In genomic region chr6:115360776-115361605, GRCm38 (mm10) we compare ENCODE assay signal across 9 mouse cellular contexts. TPM values are rescaled to one million over a fixed set of nuclear protein-coding genes. Genes with fewer than 3 reads are reported as not detected.
A peak's percentile ranks its signal among the peaks of the same experiment; 100 is the strongest.
DNase-seq lines count a peak whose midpoint lies in the region; ATAC-seq lines count a peak whose summit lies in the region.
"Had no signal": no experiment of that assay in that cellular context is flagged by ENCODE, and none has a peak within 500 bp of the region (broad histone marks: within the 10 kb centered on the region; RNA-seq: fewer than 3 reads in every experiment).

TSS of gene Pparg (plus strand) at chr6:115360951.

- H3K4me2 ChIP-seq in embryonic facial prominence, embryonic 11.5 days (ENCODE audit: low read depth, low read length): peak within 1 kb of the TSS; percentile 99
- H3K4me2 ChIP-seq in liver, embryonic 12.5 days: peak within 1 kb of the TSS; percentile 82

- no peak within 1 kb of the TSS for H3K27ac ChIP-seq in embryonic facial prominence, embryonic 11.5 days (replicated peaks; ENCODE audit: low read depth, low read length)
- no peak within 1 kb of the TSS for H3K27ac ChIP-seq in liver, embryonic 12.5 days

- H3K27me3 ChIP-seq in embryonic facial prominence, embryonic 11.5 days (ENCODE audit: control insufficient read depth, insufficient read depth, low read length): peaks cover 17% of the 10 kb centered on the region
- peaks cover 44% of the 10 kb centered on the region for H3K27me3 ChIP-seq in liver, embryonic 12.5 days (replicated peaks)

- ATAC-seq in embryonic facial prominence, embryonic 11.5 days (replicated peaks; ENCODE audit: insufficient number of reproducible peaks, low FRiP score, low TSS enrichment, low read depth): peak; percentile 89
- ATAC-seq in liver, embryonic 12.5 days: peak; percentile 62
- peak; percentile 77 for ATAC-seq in monocyte, adult 5-6 weeks (replicated peaks; ENCODE audit: insufficient number of reproducible peaks, low FRiP score, low TSS enrichment, poor library complexity, severe bottlenecking)

- H3K9me3 ChIP-seq in embryonic facial prominence, embryonic 11.5 days (replicated peaks; ENCODE audit: control insufficient read depth, low read length): peaks cover 5% of the 10 kb centered on the region
- H3K9me3 ChIP-seq in liver, embryonic 12.5 days (replicated peaks): no peaks in the 10 kb centered on the region

- peak within 1 kb of the TSS; percentile 55 for H3K9ac ChIP-seq in embryonic facial prominence, embryonic 11.5 days (replicated peaks; ENCODE audit: low read length)
- H3K9ac ChIP-seq in liver, embryonic 12.5 days: peak within 1 kb of the TSS; percentile 46

- no peaks in the 10 kb centered on the region for H3K36me3 ChIP-seq in embryonic facial prominence, embryonic 11.5 days (replicated peaks; ENCODE audit: control insufficient read depth, insufficient read depth, low read depth, low read length)
- no peaks in the 10 kb centered on the region for H3K36me3 ChIP-seq in liver, embryonic 12.5 days
- H3K36me3 ChIP-seq: G1E had no signal

- H3K4me3 ChIP-seq in embryonic facial prominence, embryonic 11.5 days (ENCODE audit: low read depth, low read length): peak within 1 kb of the TSS; percentile 55
- peak within 1 kb of the TSS; percentile 58 for H3K4me3 ChIP-seq in liver, embryonic 12.5 days

- 1% methylated on average over 69 of the region's 76 CpGs for WGBS in embryonic facial prominence, embryonic 11.5 days
- WGBS in liver, embryonic 12.5 days (ENCODE audit: insufficient replicate concordance): under 1% methylated on average over 69 of the region's 76 CpGs

- no peaks in the 10 kb centered on the region; the same call in 1 of the 2 replicates for H3K4me1 ChIP-seq in embryonic facial prominence, embryonic 11.5 days (ENCODE audit: control insufficient read depth, insufficient read depth, low read length)
- peaks cover 16% of the 10 kb centered on the region; the same call in 1 of the 2 replicates for H3K4me1 ChIP-seq in liver, embryonic 12.5 days

- DNase-seq in left cerebral cortex, adult 18-20 months (ENCODE audit: low spot score in 2 of 2): peak; percentile 21 to 43
- DNase-seq in left cerebral cortex, adult 11 months (ENCODE audit: low spot score): no peak
- peak; percentile 56 for DNase-seq in embryonic facial prominence, embryonic 11.5 days (ENCODE audit: low spot score)
- DNase-seq in heart, adult 18-20 months: peak; percentile 74 to 79
- peak; percentile 22 for DNase-seq in kidney, adult 11 months
- DNase-seq in thymus, adult 18-20 months: peak; percentile 2 to 3

RNA-seq across cellular contexts. Expression of gene Pparg, which starts in this region (rescaled TPM):
- total RNA-seq in left cerebral cortex, adult 18-20 months (2021): 1 to 10 TPM; 8.8 to 10.0 TPM
- polyA plus RNA-seq in embryonic facial prominence, embryonic 11.5 days (2014; fragmentation: Nextera tagmentation; extraction: Ambion mirVana): 0.22 TPM in 1 of 2 replicates, not detected in the other
- total RNA-seq in heart, adult 18-20 months (2021): 10 to 100 TPM; 12.9 to 19.0 TPM
- 1.1 and 1.4 TPM in 2 replicates for polyA plus RNA-seq in liver, embryonic 12.5 days (2016; fragmentation: Nextera tagmentation; extraction: Ambion mirVana)
- total RNA-seq in monocyte, adult 5-6 weeks (2017): 61.9 to 76.0 TPM (median 69.3 TPM) in 3 replicates
- total RNA-seq: G1E had no signal
- polyA plus RNA-seq: G1E had no signal

Comparison
In these comparisons a context has a peak if more than half of its experiments do, and no peak if none do; other contexts are left out.
1. Peak in DNase-seq, ATAC-seq, H3K4me3 ChIP-seq, H3K9ac ChIP-seq and H3K4me2 ChIP-seq in embryonic facial prominence, embryonic 11.5 days; RNA of the gene not detected or under 1 TPM.